Mouse (Mus musculus) midbrain, embryonic 14.5 days (tissue): ENCODE data around the gene Ctdspl. TPM values are rescaled to one million over a fixed set of nuclear protein-coding genes. Genes with fewer than 3 reads are reported as not detected.

Experiments
- ATAC-seq: fragments of 200-750 bp; cut with Nextera tagmentation; 2 replicates; pipeline ENCODE4 v1.8.0; 2017; ENCODE audit warnings: moderate number of reproducible peaks, moderate library complexity; ENCODE audit not compliant: low FRiP score, low TSS enrichment
- DNase-seq: peaks from one replicate; pipeline ENCODE4 v3.0.0-alpha.2; 2015
- H3K27ac ChIP-seq: fragments of 300-500 bp; sonication (generic); replicated peaks from 2 replicates; pipeline ENCODE4 v1.5.1; 2014; ENCODE audit warnings: mild to moderate bottlenecking, low read depth, low read length, moderate library complexity
- H3K27me3 ChIP-seq: fragments of 300-500 bp; sonication (generic); 2 replicates; pipeline ENCODE4 v1.6.1; 2014; ENCODE audit warnings: low read length, control low read depth, mixed read lengths; ENCODE audit not compliant: control insufficient read depth, insufficient read depth
- H3K36me3 ChIP-seq: fragments of 300-500 bp; sonication (generic); 2 replicates; pipeline ENCODE4 v1.6.1; 2014; ENCODE audit warnings: low read length, control low read depth; ENCODE audit not compliant: control insufficient read depth, insufficient read depth
- H3K4me1 ChIP-seq: fragments of 300-500 bp; sonication (generic); 2 replicates; pipeline ENCODE4 v1.6.1; 2014; ENCODE audit warnings: mild to moderate bottlenecking, antibody characterized with exemption, low read length, control low read depth; ENCODE audit not compliant: control insufficient read depth, insufficient read depth
- H3K4me2 ChIP-seq: fragments of 300-500 bp; sonication (generic); 2 replicates; pipeline ENCODE4 v1.6.1; 2014; ENCODE audit warnings: mild to moderate bottlenecking, low read length, moderate library complexity
- H3K4me3 ChIP-seq: fragments of 300-500 bp; sonication (generic); replicated peaks from 2 replicates; pipeline ENCODE4 v1.5.1; 2014; ENCODE audit warnings: low read depth, low read length
- H3K9ac ChIP-seq: fragments of 300-500 bp; sonication (generic); replicated peaks from 2 replicates; pipeline ENCODE4 v1.6.1; 2014; ENCODE audit warnings: mild to moderate bottlenecking, low read length, moderate library complexity
- H3K9me3 ChIP-seq: fragments of 300-500 bp; sonication (generic); 2 replicates; pipeline ENCODE4 v1.6.1; 2016; ENCODE audit warnings: low read length, control low read depth, mixed read lengths; ENCODE audit not compliant: control insufficient read depth
- WGBS: fragments of 180-500 bp; shearing (Covaris S2); extraction: QIAGEN DNeasy Blood & Tissue Kit; methylation state at CpG from one replicate; pipeline ENCODE4 v1.1.7; 2014; 5-methylcytosine and 5-hydroxymethylcytosine counted together
- polyA plus RNA-seq: library from polyadenylated mRNA; unstranded; fragments of >200 nt; fragmentation: Nextera tagmentation; extraction: Ambion mirVana; gene quantifications from 2 replicates; pipeline ENCODE4 v1.2.1, GENCODE M21; 2014

Ctdspl gene
- polyA plus RNA-seq, 1 experiment from 2014 or later: 8.2 TPM

DNA sequence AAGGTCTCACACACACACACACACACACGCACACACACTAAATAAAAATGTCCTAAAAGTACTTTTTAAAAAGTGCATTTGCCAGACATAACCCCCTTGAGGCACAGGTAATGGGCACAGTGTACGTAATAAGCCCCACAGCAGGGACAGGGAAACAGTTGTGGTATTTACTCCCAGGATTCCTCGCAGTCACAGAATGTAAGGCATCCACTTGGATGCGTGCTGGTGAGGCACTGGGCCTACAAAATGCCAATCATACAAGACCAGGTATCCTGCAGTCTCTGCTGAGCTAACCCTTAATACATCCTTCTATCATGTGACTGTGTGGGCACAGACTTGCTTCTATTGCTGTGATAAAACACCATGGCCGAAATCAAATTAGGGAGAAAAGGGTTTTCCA, 22.2 kb downstream of the Ctdspl start:
- 94% methylated on average over 5 of the region's 5 CpGs for WGBS
- H3K9me3 ChIP-seq: no peaks in the 10 kb centered on the region
- no peak for ATAC-seq

DNA sequence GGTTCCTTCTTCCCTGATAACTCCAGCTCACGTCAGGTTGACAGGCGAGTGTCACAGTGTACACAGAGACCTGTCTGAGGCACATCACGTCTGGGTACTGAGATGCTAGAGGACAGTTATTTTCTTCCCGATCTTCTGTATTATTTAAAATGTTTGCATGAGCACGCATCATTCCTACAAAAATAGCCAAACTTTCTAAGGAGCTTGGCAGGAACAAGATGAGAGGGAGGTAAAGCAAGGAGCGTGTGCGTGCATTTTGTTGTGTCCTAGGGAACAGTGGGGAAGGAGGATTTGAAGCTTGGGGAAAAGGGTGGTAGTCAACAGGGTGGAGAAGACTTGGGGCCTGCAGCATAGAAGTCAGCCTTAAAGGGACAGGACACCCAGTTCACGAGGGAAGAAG, 22.9 kb downstream of the Ctdspl start:
- Histone ChIP-seq H3K9me3 (no peaks in the 10 kb centered on the region), H3K27me3 (no peaks in the 10 kb centered on the region), H3K9ac (no peak overlapping the region), H3K4me3 (no peak overlapping the region), H3K36me3 (no peaks in the 10 kb centered on the region), H3K4me2 (no peak overlapping the region), H3K4me1 (no peaks in the 10 kb centered on the region), H3K27ac (no peak overlapping the region)
- no peak for DNase-seq
- 90% methylated on average over 8 of the region's 8 CpGs for whole genome bisulfite sequencing
- ATAC-seq: no peak

More for the DNA sequence above, 22.2 kb downstream of the Ctdspl start:
- Histone ChIP-seq H3K4me3 (no peak overlapping the region), H3K9ac (no peak overlapping the region), H3K36me3 (no peaks in the 10 kb centered on the region), H3K4me1 (no peaks in the 10 kb centered on the region), H3K27ac (no peak overlapping the region), H3K4me2 (no peak overlapping the region), H3K27me3 (no peaks in the 10 kb centered on the region)
- DNase-seq: no peak

DNA sequence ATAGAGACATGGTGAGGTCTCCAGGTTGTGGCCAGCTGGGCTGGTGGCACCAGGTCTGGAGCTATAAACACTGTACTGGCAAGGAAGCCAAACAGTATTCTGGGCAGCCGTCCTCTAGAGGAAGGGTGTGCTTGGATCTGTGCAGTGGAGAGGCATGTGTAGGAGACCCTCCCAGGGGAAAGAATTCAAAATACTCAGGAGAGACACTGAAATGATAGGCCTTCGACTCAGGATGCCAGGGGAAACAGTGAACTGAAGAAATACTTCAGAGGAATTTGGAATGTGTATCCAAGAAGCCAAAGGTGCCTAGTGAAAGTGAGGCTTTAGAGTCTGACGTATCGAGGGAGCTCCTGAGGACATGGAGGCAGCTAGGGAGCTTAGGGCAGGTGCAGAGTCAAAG, 23.4 kb downstream of the Ctdspl start:
- no peaks in the 10 kb centered on the region for H3K36me3 ChIP-seq
- H3K9me3 ChIP-seq: no peaks in the 10 kb centered on the region
- no peak overlapping the region for H3K4me2 ChIP-seq
- DNase-seq (no peak), ATAC-seq (no peak)
- 82% methylated on average over 4 of the region's 4 CpGs for WGBS
- no peak overlapping the region for H3K27ac ChIP-seq
- H3K27me3 ChIP-seq: no peaks in the 10 kb centered on the region
- H3K4me1 ChIP-seq: no peaks in the 10 kb centered on the region
- no peak overlapping the region for H3K4me3 ChIP-seq
- no peak overlapping the region for H3K9ac ChIP-seq

DNA sequence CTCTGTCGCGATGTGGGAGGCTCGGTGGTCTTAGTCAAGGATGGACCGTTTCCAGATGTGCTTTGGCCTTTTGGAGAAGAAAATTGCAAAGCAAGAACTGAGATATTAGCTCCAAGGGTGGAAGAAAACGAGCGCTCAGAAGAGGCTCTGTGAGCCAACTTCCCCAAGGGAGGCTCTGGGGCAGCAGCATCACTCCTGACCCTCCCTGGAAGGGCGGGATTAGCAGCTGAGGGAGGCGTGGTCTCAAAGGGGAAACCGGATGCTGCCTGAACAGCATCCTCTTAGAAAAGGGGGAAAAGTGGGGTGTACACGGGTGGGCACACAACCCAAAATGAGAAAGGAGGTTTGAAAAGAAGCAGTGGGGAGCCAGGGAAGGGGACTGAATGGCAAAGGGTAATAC, 23.8 kb downstream of the Ctdspl start:
- H3K27ac ChIP-seq: no peak overlapping the region
- H3K27me3 ChIP-seq: no peaks in the 10 kb centered on the region
- WGBS: 69% methylated on average over 10 of the region's 10 CpGs
- H3K4me3 ChIP-seq: no peak overlapping the region
- no peaks in the 10 kb centered on the region for H3K9me3 ChIP-seq
- no peaks in the 10 kb centered on the region for H3K4me1 ChIP-seq
- ATAC-seq (no peak), DNase-seq (no peak)
- no peaks in the 10 kb centered on the region for H3K36me3 ChIP-seq
- no peak overlapping the region for H3K4me2 ChIP-seq
- H3K9ac ChIP-seq: no peak overlapping the region

DNA sequence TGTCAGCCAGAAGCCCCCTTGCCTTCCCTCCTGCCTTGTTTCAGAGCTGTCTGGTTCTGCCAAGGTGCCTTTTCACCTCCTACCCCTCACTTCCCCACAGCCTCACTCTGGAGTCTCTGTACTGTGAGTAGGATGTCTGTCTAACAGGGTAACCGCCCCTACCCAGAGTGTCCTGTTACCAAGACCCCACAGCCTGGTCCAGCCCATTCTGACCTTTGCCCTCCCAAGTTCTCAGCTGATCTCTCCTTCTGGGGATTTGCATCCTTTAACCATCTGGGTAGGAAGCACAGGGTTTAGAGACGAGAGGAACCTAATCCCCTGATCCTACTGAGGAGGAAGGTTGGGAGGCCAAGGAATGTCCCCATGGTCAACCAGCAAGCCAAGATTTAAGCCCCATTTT, 24.5 kb downstream of the Ctdspl start:
- DNase-seq: no peak

DNA sequence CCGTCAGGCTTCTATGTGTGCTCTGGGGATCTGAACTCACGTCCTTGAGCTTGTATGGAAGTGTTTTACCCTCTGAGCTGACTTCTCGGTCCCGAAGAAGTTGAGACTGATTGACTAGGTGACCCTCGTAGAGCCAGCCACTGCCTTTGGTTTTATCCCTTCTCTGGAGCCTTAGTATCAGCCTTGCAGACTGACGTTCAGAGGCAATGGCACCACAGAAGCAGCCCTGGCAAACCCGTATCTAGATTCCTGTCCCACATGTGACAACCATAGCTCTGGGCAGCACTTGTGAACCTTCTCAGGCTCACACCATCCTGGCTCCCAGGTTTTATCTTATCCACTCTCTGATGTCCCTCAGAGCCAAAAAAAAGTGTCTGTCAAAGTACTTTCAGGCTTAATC, 25.1 kb downstream of the Ctdspl start:
- DNase-seq: no peak
- Histone ChIP-seq H3K9me3 (no peaks in the 10 kb centered on the region), H3K4me1 (no peaks in the 10 kb centered on the region), H3K4me3 (no peak overlapping the region), H3K9ac (no peak overlapping the region), H3K36me3 (no peaks in the 10 kb centered on the region), H3K27ac (no peak overlapping the region), H3K27me3 (no peaks in the 10 kb centered on the region), H3K4me2 (no peak overlapping the region)
- no peak for ATAC-seq
- 92% methylated on average over 7 of the region's 7 CpGs for WGBS

More for the DNA sequence above, 24.5 kb downstream of the Ctdspl start:
- Histone ChIP-seq H3K27me3 (no peaks in the 10 kb centered on the region), H3K9me3 (no peaks in the 10 kb centered on the region), H3K36me3 (no peaks in the 10 kb centered on the region), H3K4me1 (no peaks in the 10 kb centered on the region), H3K27ac (no peak overlapping the region), H3K4me3 (no peak overlapping the region), H3K9ac (no peak overlapping the region), H3K4me2 (no peak overlapping the region)
- no peak for ATAC-seq
- 36% methylated on average over 2 of the region's 2 CpGs for WGBS

DNA sequence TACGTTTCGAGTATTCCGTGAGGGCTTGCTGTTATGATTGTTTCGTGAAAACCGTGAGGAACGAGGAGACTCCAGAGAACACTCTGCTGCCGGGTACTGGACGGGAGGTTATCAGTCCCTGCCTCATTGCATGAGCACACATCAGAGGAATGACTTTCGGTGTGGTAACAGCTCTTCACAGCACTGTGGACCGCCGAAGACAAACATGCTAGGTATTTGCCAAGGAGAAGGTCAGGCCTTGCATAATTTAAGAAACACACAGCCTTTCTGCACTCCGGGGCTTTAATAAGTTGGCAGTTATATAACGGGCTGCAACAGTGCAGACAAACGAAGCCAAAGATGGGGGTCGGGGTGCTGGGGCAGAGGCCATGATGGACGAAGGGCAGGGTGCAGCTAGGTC, 25.9 kb downstream of the Ctdspl start:
- Histone ChIP-seq H3K4me1 (no peaks in the 10 kb centered on the region), H3K36me3 (no peaks in the 10 kb centered on the region), H3K9ac (no peak overlapping the region), H3K4me2 (no peak overlapping the region), H3K27ac (no peak overlapping the region), H3K27me3 (no peaks in the 10 kb centered on the region), H3K4me3 (no peak overlapping the region), H3K9me3 (no peaks in the 10 kb centered on the region)
- no peak for ATAC-seq
- 87% methylated on average over 16 of the region's 16 CpGs for WGBS
- DNase-seq: no peak

DNA sequence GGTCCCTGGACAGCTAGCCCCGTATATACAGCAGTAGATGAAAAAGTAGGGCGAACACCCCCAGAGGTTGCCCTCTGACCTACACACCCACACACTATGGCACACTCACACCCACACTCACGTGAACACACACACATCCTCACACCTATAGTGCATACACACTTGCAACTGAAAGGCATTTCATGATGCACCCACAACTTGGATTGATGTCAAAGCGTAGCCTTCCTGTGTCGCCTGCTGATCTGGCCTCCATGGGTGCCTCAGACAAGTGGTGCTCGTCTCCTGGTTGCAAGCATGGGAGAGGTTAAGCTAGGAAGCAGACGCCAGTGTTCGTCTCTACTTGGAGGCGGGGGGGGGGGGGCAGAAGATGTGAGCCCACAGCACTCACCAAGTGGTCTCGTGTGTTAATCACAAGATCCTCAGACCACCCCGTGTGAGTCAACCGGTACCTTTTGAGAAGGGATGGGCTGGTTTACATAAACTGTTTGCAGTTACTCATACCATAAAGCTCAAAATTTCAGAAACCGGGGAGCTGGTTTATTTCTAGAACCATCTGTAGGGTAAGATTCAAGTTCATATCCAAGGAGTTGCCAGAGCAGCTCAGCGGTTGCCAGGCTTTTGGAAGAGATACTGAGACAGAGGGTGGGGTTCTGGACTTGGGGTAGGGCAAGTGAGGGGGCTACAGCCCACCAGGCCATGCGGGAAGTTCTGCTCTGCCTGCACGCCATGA, 27.4 kb downstream of the Ctdspl start:
- DNase-seq: no peak
- no peak overlapping the region for H3K4me3 ChIP-seq
- no peak for ATAC-seq
- H3K9ac ChIP-seq: no peak overlapping the region
- H3K27me3 ChIP-seq: no peaks in the 10 kb centered on the region
- WGBS: 95% methylated on average over 16 of the region's 16 CpGs
- H3K36me3 ChIP-seq: no peaks in the 10 kb centered on the region
- H3K9me3 ChIP-seq: no peaks in the 10 kb centered on the region
- no peak overlapping the region for H3K27ac ChIP-seq
- no peak overlapping the region for H3K4me2 ChIP-seq
- no peaks in the 10 kb centered on the region for H3K4me1 ChIP-seq

DNA sequence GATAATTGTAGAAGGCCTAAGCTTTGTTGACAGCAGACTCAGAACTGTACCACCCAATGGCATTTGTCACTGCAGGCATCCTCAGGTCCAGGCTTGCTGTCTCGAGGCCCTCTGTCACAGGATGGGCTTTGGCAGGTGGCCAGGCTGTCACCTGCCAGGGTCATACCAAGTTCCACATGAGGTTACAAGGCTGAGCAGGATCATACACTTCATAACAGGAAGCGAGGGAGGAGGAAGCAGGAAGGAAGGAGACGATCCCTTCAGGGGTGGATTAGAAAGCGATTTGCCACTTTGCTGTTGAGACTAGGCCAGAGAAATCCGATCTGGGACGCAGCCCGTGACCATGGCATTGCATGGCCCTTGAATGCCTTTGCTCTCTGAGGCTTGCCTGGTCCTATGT, 32.5 kb downstream of the Ctdspl start:
- WGBS: 86% methylated on average over 7 of the region's 7 CpGs
- Histone ChIP-seq H3K9ac (no peak overlapping the region), H3K4me1 (no peaks in the 10 kb centered on the region), H3K27me3 (no peaks in the 10 kb centered on the region), H3K4me2 (no peak overlapping the region), H3K36me3 (no peaks in the 10 kb centered on the region), H3K9me3 (no peaks in the 10 kb centered on the region), H3K27ac (no peak overlapping the region), H3K4me3 (no peak overlapping the region)
- no peak for ATAC-seq
- no peak for DNase-seq
